Mouse (Mus musculus): ENCODE results near the gene Litaf. TPM values are rescaled to one million over a fixed set of nuclear protein-coding genes. Genes with fewer than 3 reads are reported as not detected.

Gene Litaf
- polyA plus RNA-seq, 1 experiment from 2014 or later = 69.5 TPM

- Histone ChIP-seq H3K27ac (replicated peaks) (no peak overlapping the region), H3K27me3 (ENCODE audit: control insufficient read depth, insufficient read depth, low read length) (no peaks in the 10 kb centered on the region), H3K4me2 (replicated peaks; ENCODE audit: low read depth) (no peak overlapping the region), H3K9ac (ENCODE audit: low read length) (no peak overlapping the region), H3K4me3 (ENCODE audit: low read depth, low read length) (no peak overlapping the region), H3K36me3 (ENCODE audit: control insufficient read depth, insufficient read depth, low read length) (no peaks in the 10 kb centered on the region), H3K4me1 (replicated peaks; ENCODE audit: control insufficient read depth, insufficient read depth) (no peaks in the 10 kb centered on the region), H3K9me3 (ENCODE audit: control insufficient read depth, low read length) (no peaks in the 10 kb centered on the region)
- no peak for TF ChIP-seq EP300 (optimal IDR thresholded peaks at IDR 0.05)
- TF ChIP-seq CTCF (IDR thresholded peaks at IDR 0.05; ENCODE audit: low read depth) = no peak
- 32% methylated on average over 3 of the region's 3 CpGs for WGBS
- DNase-seq (ENCODE audit: low spot score) (no peak), ATAC-seq (ENCODE audit: low FRiP score, low TSS enrichment) (no peak)
These were observed 149.7 kb downstream of the Litaf start for GRCm38 (mm10) chr16:10916271-10916670.

DNA sequence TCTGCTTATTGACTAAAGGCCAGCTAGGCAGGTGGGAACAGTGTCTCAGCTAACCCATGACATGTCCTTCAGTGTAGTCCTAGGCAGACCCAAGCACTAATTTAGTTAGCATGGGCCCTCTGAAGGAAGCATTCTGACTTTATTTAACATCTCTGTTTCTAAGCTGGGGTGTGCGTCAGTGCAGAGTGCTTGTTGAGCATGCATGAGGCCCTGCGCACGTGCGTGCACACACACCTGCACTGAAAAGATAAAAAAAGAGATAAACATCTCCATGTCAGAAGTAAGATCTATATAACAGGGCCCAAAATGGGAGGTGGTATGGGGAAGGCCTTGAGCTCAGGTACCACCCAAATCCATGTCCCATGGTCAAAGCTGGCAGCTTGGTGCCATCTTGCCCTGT lies 150.9 kb downstream of the Litaf start:
- ATAC-seq (ENCODE audit: low FRiP score, low TSS enrichment) (no peak), DNase-seq (ENCODE audit: low spot score) (no peak)
- 93% methylated on average over 4 of the region's 4 CpGs for WGBS
- H3K4me2 ChIP-seq (replicated peaks; ENCODE audit: low read depth) = no peak overlapping the region
- H3K27me3 ChIP-seq (ENCODE audit: control insufficient read depth, insufficient read depth, low read length) = no peaks in the 10 kb centered on the region
- no peaks in the 10 kb centered on the region for H3K9me3 ChIP-seq (ENCODE audit: control insufficient read depth, low read length)
- TF ChIP-seq EP300 (optimal IDR thresholded peaks at IDR 0.05) (no peak), CTCF (IDR thresholded peaks at IDR 0.05; ENCODE audit: low read depth) (no peak)
- no peaks in the 10 kb centered on the region for H3K4me1 ChIP-seq (replicated peaks; ENCODE audit: control insufficient read depth, insufficient read depth)
- H3K4me3 ChIP-seq (ENCODE audit: low read depth, low read length) = no peak overlapping the region
- H3K9ac ChIP-seq (ENCODE audit: low read length) = no peak overlapping the region
- H3K36me3 ChIP-seq (ENCODE audit: control insufficient read depth, insufficient read depth, low read length) = no peaks in the 10 kb centered on the region
- no peak overlapping the region for H3K27ac ChIP-seq (replicated peaks)

DNA sequence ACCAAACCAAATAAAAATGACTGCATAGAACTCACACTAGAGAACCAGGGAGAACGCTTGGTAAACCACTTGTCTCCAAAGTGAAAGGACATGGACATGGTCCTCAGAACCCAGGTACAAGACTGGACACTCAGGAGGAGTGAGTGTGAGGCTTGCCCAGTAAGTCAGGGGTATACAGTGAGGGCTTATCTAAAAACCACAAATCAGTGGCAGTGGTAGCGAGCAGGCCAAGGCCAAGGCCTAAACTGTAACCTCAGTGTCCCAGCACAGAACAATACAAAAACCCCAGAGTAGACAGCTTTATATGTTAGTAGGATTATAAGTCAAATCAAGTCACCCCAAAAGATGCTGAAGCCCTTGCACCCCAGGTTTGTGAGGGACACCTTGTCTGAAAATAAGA lies 154.9 kb downstream of the Litaf start:
- ATAC-seq (ENCODE audit: low FRiP score, low TSS enrichment) = no peak
- no peaks in the 10 kb centered on the region for H3K9me3 ChIP-seq (ENCODE audit: control insufficient read depth, low read length)
- TF ChIP-seq EP300 (optimal IDR thresholded peaks at IDR 0.05) (no peak), CTCF (IDR thresholded peaks at IDR 0.05; ENCODE audit: low read depth) (no peak)
- H3K36me3 ChIP-seq (ENCODE audit: control insufficient read depth, insufficient read depth, low read length) = no peaks in the 10 kb centered on the region
- no peak for DNase-seq (ENCODE audit: low spot score)
- no peak overlapping the region for H3K27ac ChIP-seq (replicated peaks)
- H3K4me1 ChIP-seq (replicated peaks; ENCODE audit: control insufficient read depth, insufficient read depth) = no peaks in the 10 kb centered on the region
- 76% methylated on average over 2 of the region's 2 CpGs for WGBS
- H3K4me2 ChIP-seq (replicated peaks; ENCODE audit: low read depth) = no peak overlapping the region
- H3K27me3 ChIP-seq (ENCODE audit: control insufficient read depth, insufficient read depth, low read length) = no peaks in the 10 kb centered on the region
- H3K9ac ChIP-seq (ENCODE audit: low read length) = no peak overlapping the region
- no peak overlapping the region for H3K4me3 ChIP-seq (ENCODE audit: low read depth, low read length)

- ATAC-seq (ENCODE audit: low FRiP score, low TSS enrichment) = no peak
- Histone ChIP-seq H3K36me3 (ENCODE audit: control insufficient read depth, insufficient read depth, low read length) (no peaks in the 10 kb centered on the region), H3K27ac (replicated peaks) (no peak overlapping the region), H3K9ac (ENCODE audit: low read length) (no peak overlapping the region), H3K4me1 (replicated peaks; ENCODE audit: control insufficient read depth, insufficient read depth) (no peaks in the 10 kb centered on the region), H3K27me3 (ENCODE audit: control insufficient read depth, insufficient read depth, low read length) (no peaks in the 10 kb centered on the region), H3K9me3 (ENCODE audit: control insufficient read depth, low read length) (no peaks in the 10 kb centered on the region), H3K4me3 (ENCODE audit: low read depth, low read length) (no peak overlapping the region), H3K4me2 (replicated peaks; ENCODE audit: low read depth) (no peak overlapping the region)
- TF ChIP-seq EP300 (optimal IDR thresholded peaks at IDR 0.05) (no peak), CTCF (IDR thresholded peaks at IDR 0.05; ENCODE audit: low read depth) (no peak)
- WGBS = 74% methylated on average over 7 of the region's 7 CpGs
- no peak for DNase-seq (ENCODE audit: low spot score)
These were observed 155.4 kb downstream of the Litaf start for GRCm38 (mm10) chr16:10910541-10910940.

Small RNA genes within 50 kb of the gene (microRNA-seq; reads per million reads assigned to microRNA genes)
- gene Gm26268 = not detected

Other genes with a start within 250 kb of the Litaf start
- gene Rmi2, start 231.1 kb downstream of the Litaf start, polyA plus RNA-seq (2015; fragmentation: Nextera tagmentation; extraction: Ambion mirVana) = 0.76 and 1.1 TPM in 2 replicates
- 11.8 and 12.2 TPM in 2 replicates for gene Snn, start 5.2 kb downstream of the Litaf start, polyA plus RNA-seq (2015; fragmentation: Nextera tagmentation; extraction: Ambion mirVana)
- gene Txndc11, start 68.5 kb upstream of the Litaf start, polyA plus RNA-seq (2015; fragmentation: Nextera tagmentation; extraction: Ambion mirVana) = 27.5 and 29.2 TPM in 2 replicates
- gene Zc3h7a, start 110.2 kb upstream of the Litaf start, polyA plus RNA-seq (2015; fragmentation: Nextera tagmentation; extraction: Ambion mirVana) = 36.7 and 37.4 TPM in 2 replicates
- gene Rsl1d1, start 137.2 kb upstream of the Litaf start, polyA plus RNA-seq (2015; fragmentation: Nextera tagmentation; extraction: Ambion mirVana) = 90.4 and 91.7 TPM in 2 replicates
- 44.6 and 46.4 TPM in 2 replicates for gene Gspt1, start 188.2 kb upstream of the Litaf start, polyA plus RNA-seq (2015; fragmentation: Nextera tagmentation; extraction: Ambion mirVana)
- 0.12 TPM in 1 of 2 replicates, not detected in the other for gene Tnfrsf17, start 247.7 kb upstream of the Litaf start, polyA plus RNA-seq (2015; fragmentation: Nextera tagmentation; extraction: Ambion mirVana)

All from stomach, postnatal 0 days (tissue).